Mouse (Mus musculus) spleen, postnatal 36 days (tissue): ENCODE results near the gene Ninj1.

ENCODE experiments used
- DNase-seq, 2 experiments: peaks; one replicate each; pipeline ENCODE4 v3.0.0; 2022; ENCODE audit warnings: low spot score in 2 of 2, mixed read lengths in 1 of 2

The Ninj1 gene

GRCm38 (mm10) chr13:49171729-49172128, 15.6 kb upstream of the Ninj1 start:
- no peak for DNase-seq

GRCm38 (mm10) chr13:49172335-49172734, 14.9 kb upstream of the Ninj1 start:
- no peak for DNase-seq

GRCm38 (mm10) chr13:49172971-49173596, 14.2 kb upstream of the Ninj1 start:
- DNase-seq, result peak; percentile 56 to 58

- DNase-seq, result no peak
Observed at GRCm38 (mm10) chr13:49175509-49175908, 11.8 kb upstream of the Ninj1 start.

GRCm38 (mm10) chr13:49178839-49179585, 8.3 kb upstream of the Ninj1 start:
- no peak for DNase-seq

GRCm38 (mm10) chr13:49180274-49180673, 7.0 kb upstream of the Ninj1 start:
- DNase-seq, result no peak

- no peak for DNase-seq
Observed at GRCm38 (mm10) chr13:49180691-49181090, 6.6 kb upstream of the Ninj1 start.

- DNase-seq, result no peak
Observed at GRCm38 (mm10) chr13:49181411-49181984, 5.8 kb upstream of the Ninj1 start.

GRCm38 (mm10) chr13:49183161-49183560, 4.1 kb upstream of the Ninj1 start:
- DNase-seq, result no peak

- no peak for DNase-seq
Observed at GRCm38 (mm10) chr13:49183646-49184045, 3.6 kb upstream of the Ninj1 start.

GRCm38 (mm10) chr13:49186798-49187287, 442 bp upstream of the Ninj1 start:
- no peak for DNase-seq

- no peak for DNase-seq
Observed at GRCm38 (mm10) chr13:49188219-49188965, 1.1 kb downstream of the Ninj1 start.

- DNase-seq, result no peak
Observed at GRCm38 (mm10) chr13:49188966-49189360, 1.7 kb downstream of the Ninj1 start.

GRCm38 (mm10) chr13:49189970-49190870, 2.9 kb downstream of the Ninj1 start:
- no peak for DNase-seq

- DNase-seq, result no peak
Observed at GRCm38 (mm10) chr13:49190876-49191672, 3.8 kb downstream of the Ninj1 start.

- DNase-seq, result no peak
Observed at GRCm38 (mm10) chr13:49191673-49192035, 4.4 kb downstream of the Ninj1 start.

GRCm38 (mm10) chr13:49192156-49192855, 5.0 kb downstream of the Ninj1 start:
- DNase-seq, result no peak

- no peak for DNase-seq
Observed at GRCm38 (mm10) chr13:49193650-49194049, 6.4 kb downstream of the Ninj1 start.

- DNase-seq, result no peak
Observed at GRCm38 (mm10) chr13:49194811-49195210, 7.5 kb downstream of the Ninj1 start.

- DNase-seq, result no peak
Observed at GRCm38 (mm10) chr13:49195651-49196050, 8.4 kb downstream of the Ninj1 start.
